Mouse (Mus musculus) cerebellum, adult 9-11 months (tissue): ENCODE measurements at regions not wholly inside any gene's neighbourhood (a gene's known extent, or its start where the extent isn't known, plus 50 kb on each side); places are given as distances from the start of the nearest gene placed in this dataset.

Experiments
- DNase-seq: peaks from one replicate; pipeline ENCODE4 v3.0.0; 2022

DNA sequence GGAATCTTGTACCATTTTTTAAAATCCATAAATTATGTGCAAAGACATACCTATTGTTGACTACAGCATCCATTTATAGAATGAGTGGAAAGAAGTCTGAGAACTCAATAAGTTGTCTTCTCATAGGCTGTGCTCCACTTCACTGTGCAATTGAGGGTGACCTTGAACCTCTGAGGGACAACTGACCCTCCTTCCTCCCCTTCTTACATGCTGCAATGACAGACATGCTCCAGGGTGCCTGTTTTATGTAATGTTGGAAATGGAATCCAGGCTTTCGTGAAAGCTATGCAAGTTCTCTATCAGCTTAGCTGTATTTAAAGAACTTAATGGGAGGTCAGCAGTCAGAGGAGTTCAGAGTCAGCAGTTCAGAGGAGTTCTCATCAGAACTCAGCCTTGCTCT is 118.9 kb upstream of the Vegfc start:
- DNase-seq, result no peak

DNA sequence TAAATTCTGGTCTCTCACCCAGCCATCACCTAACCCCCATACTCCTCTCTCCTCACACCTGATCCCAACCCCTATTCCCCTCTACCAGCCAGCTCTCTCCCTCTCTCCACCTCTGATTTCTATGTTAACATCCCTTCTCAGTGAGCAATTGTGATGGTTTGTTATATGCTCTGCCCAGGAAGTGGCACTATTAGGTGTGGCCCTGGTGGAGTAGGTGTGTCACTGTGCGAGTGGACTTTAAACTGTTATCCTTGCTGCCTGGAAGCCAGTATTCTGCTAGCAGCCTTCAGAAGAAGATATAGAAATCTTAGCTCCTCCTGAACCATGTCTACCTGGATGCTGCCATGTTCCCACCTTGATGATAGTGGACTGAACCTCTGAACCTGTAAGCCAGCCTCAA is 114.4 kb upstream of the Vegfc start:
- DNase-seq, result no peak

GRCm38 (mm10) chr8:53984296-53984695 is 93.1 kb upstream of the Vegfc start:
- DNase-seq, result no peak

DNA sequence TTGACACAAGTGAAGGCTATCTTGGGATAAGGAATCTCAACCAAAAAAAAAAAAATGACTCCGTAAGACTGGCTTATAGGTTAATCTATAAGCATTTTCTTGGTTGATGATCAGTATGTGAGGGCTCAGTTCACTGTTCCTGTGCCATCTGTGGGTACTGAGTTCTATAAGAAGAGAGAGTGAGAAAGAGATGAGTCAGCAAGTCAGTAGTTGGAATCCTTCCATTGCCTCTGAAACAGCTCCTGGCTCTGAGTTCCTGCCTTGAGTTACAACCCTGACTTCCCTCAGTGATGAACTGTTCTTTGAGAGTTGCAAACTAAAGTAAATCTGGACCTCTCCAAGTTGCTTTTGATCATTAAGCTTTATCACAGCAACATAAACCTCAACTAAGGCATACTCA is 91.7 kb upstream of the Vegfc start:
- no peak for DNase-seq

DNA sequence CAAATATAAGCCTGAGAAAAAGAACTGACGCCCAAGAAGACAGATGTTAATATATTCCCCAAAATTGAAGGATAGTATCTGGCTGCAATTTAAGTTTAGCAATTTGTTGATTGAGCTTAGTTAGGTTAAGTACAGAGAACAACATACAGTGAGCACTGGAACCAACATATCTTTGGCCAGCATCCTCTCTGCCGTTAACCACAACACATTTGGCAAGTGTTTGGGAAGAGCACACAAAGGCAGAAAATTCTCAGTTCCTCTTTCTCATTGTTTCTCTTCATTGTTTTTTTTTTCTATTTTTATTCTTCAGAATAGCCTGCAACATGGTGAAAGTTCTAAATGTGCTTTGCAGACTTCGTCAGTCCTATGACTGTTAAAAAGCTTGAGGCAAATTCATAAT is 83.2 kb upstream of the Vegfc start:
- no peak for DNase-seq

GRCm38 (mm10) chr8:53997461-53997860 is 79.9 kb upstream of the Vegfc start:
- no peak for DNase-seq

DNA sequence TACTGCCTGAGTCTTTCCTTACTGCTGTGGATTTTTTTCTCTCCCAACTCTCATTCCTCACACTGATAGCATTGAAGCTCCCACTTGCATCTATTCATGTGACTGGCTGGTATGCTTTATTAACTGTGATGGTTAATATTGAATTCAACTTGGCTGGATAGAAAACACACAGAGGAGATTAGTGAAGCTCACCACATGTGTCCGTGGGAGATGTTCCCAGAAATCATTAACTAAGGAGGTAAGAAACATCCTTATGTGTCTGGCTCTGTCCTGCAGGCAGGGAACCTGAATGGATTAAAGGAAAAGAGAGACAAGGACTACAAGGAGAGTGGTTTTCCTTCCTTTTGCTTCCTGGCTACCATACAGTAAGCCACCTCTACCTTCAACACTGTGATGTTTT is 74.5 kb upstream of the Vegfc start:
- DNase-seq, result no peak

DNA sequence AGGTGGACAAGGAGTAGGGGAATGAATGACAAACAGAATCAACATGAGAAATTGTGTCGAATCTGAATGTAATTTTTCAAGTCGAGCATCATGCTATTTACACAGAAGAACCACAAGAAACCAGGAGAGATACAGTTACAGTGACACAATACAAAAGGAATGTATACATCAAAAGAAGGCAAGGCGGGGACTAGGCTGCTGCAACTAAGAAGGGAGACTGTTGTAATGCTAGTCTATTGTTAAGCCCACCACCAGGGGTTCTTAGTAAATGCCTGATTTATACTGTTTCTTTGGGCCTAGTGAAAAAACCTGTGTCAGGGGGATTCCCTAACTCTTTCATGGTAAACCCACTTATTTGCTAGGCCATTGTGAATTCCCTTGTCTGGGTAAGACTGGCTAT is 63.3 kb upstream of the Vegfc start:
- DNase-seq, result no peak

GRCm38 (mm10) chr8:54018535-54019165 is 58.8 kb upstream of the Vegfc start:
- no peak for DNase-seq
